In genomic region chr8:78568196-78568595, GRCm38 (mm10) we compare ENCODE assay signal across 22 mouse cellular contexts. TPM values are rescaled to one million over a fixed set of nuclear protein-coding genes. Genes with fewer than 3 reads are reported as not detected.
DNase-seq lines count a peak whose midpoint lies in the region; ATAC-seq and TF ChIP-seq lines count a peak whose summit lies in the region.
"Had no signal": no experiment of that assay in that cellular context is flagged by ENCODE, and none has a peak within 500 bp of the region (broad histone marks: within the 10 kb centered on the region; RNA-seq: fewer than 3 reads in every experiment).

No protein-coding gene starts in this region.

- H3K27me3 ChIP-seq in stomach, postnatal 0 days (ENCODE audit: control insufficient read depth, insufficient read depth, low read length) = no peaks in the 10 kb centered on the region
- H3K27me3 ChIP-seq in intestine, postnatal 0 days (replicated peaks; ENCODE audit: control insufficient read depth, insufficient read depth, low read length) = no peaks in the 10 kb centered on the region
- H3K27me3 ChIP-seq: forebrain, embryonic 13.5 days; hindbrain, embryonic 12.5 days; Patski had no signal

- H3K4me2 ChIP-seq in stomach, postnatal 0 days (replicated peaks; ENCODE audit: low read depth) = no peak overlapping the region
- no peak overlapping the region for H3K4me2 ChIP-seq in intestine, postnatal 0 days (replicated peaks; ENCODE audit: low read depth)
- H3K4me2 ChIP-seq: forebrain, embryonic 13.5 days; hindbrain, embryonic 12.5 days had no signal

- H3K9ac ChIP-seq in stomach, postnatal 0 days (ENCODE audit: low read length) = no peak overlapping the region
- H3K9ac ChIP-seq in intestine, postnatal 0 days (ENCODE audit: low read depth, low read length) = no peak overlapping the region
- H3K9ac ChIP-seq: forebrain, embryonic 13.5 days; forebrain, postnatal 0 days; hindbrain, embryonic 12.5 days had no signal

- H3K4me3 ChIP-seq in stomach, postnatal 0 days (ENCODE audit: low read depth, low read length) = no peak overlapping the region
- H3K4me3 ChIP-seq in intestine, postnatal 0 days (ENCODE audit: low read depth, low read length) = no peak overlapping the region
- H3K4me3 ChIP-seq: embryonic facial prominence, embryonic 10.5 days; forebrain, embryonic 13.5 days; heart, embryonic 10.5 days; hindbrain, embryonic 12.5 days had no signal

- DNase-seq in gastrocnemius, adult 18-20 months (ENCODE audit: low spot score) = peak; percentile 66
- DNase-seq in gastrocnemius, postnatal 36 days = no peak
- DNase-seq in 416B (ENCODE audit: low read depth) = peak; percentile 41
- peak; percentile 32 for DNase-seq in gastrocnemius, postnatal 14 days
- peak; percentile 80 for DNase-seq in skeletal muscle tissue, adult 2 months (ENCODE audit: low read depth, low spot score)
- no peak for DNase-seq in stomach, postnatal 0 days (ENCODE audit: low spot score)
- DNase-seq: adrenal gland, postnatal 14 days; cerebellum, adult 11-12 months; cerebellum, adult 9-10 months; cerebellum, postnatal 25 days; forebrain, postnatal 0 days; heart, postnatal 10 days; heart, postnatal 4 days; kidney, adult 18-20 months had no signal

- no peak for TF ChIP-seq CTCF in stomach, postnatal 0 days (IDR thresholded peaks at IDR 0.05; ENCODE audit: low read depth)
- no peak for TF ChIP-seq CTCF in intestine, postnatal 0 days (IDR thresholded peaks at IDR 0.05; ENCODE audit: low read depth)

- 0 out of 2 replicates have a peak, but pooled peaks cover 2% of the 10 kb centered on the region for H3K36me3 ChIP-seq in stomach, postnatal 0 days (ENCODE audit: control insufficient read depth, insufficient read depth, low read length)
- H3K36me3 ChIP-seq in intestine, postnatal 0 days (ENCODE audit: control insufficient read depth, insufficient read depth) = peaks cover 4% of the 10 kb centered on the region; the same call in 1 of the 2 replicates
- H3K36me3 ChIP-seq: hindbrain, embryonic 12.5 days had no signal

- H3K27ac ChIP-seq in stomach, postnatal 0 days (replicated peaks) = no peak overlapping the region
- no peak overlapping the region for H3K27ac ChIP-seq in intestine, postnatal 0 days (ENCODE audit: low read depth, low read length)
- H3K27ac ChIP-seq: embryonic facial prominence, embryonic 10.5 days; forebrain, embryonic 13.5 days; heart, embryonic 10.5 days; hindbrain, embryonic 12.5 days had no signal

- no peaks in the 10 kb centered on the region for H3K9me3 ChIP-seq in stomach, postnatal 0 days (ENCODE audit: control insufficient read depth, low read length)
- H3K9me3 ChIP-seq in intestine, postnatal 0 days (ENCODE audit: control insufficient read depth) = no peaks in the 10 kb centered on the region
- H3K9me3 ChIP-seq: embryonic facial prominence, embryonic 10.5 days; forebrain, embryonic 13.5 days; heart, embryonic 10.5 days; hindbrain, embryonic 12.5 days had no signal

- intact Hi-C loops in gastrocnemius, postnatal 36 days (cut with DNase I) = no loop called here
- intact Hi-C loops in gastrocnemius, postnatal 14 days (cut with DNase I; ENCODE audit: low total_unique reads) = no loop called here

- WGBS in stomach, postnatal 0 days = 80% methylated on average over 8 of the region's 8 CpGs
- WGBS in intestine, postnatal 0 days = 84% methylated on average over 8 of the region's 8 CpGs

- TF ChIP-seq EP300 in stomach, postnatal 0 days (optimal IDR thresholded peaks at IDR 0.05) = no peak

- no peaks in the 10 kb centered on the region for H3K4me1 ChIP-seq in stomach, postnatal 0 days (replicated peaks; ENCODE audit: control insufficient read depth, insufficient read depth)
- no peaks in the 10 kb centered on the region for H3K4me1 ChIP-seq in intestine, postnatal 0 days (replicated peaks; ENCODE audit: control insufficient read depth, insufficient read depth, low read length)

- no peak for ATAC-seq in stomach, postnatal 0 days (ENCODE audit: low FRiP score, low TSS enrichment)
- no peak for ATAC-seq in intestine, postnatal 0 days
- ATAC-seq: activated CD4-positive, CD25-positive, alpha-beta regulatory T cell, adult 4 months; forebrain, embryonic 13.5 days; forebrain, postnatal 0 days; hindbrain, embryonic 16.5 days; Patski had no signal

RNA-seq across cellular contexts. Expression of gene Slc10a7, which starts 59.0 kb away (rescaled TPM):
- total RNA-seq in gastrocnemius, adult 18-20 months (2021) = 1 to 10 TPM; 5.2 to 5.8 TPM
- 1 to 10 TPM; 3.3 to 4.5 TPM for total RNA-seq in gastrocnemius, postnatal 36 days (2021)
- total RNA-seq in gastrocnemius, postnatal 14 days (2021) = 1 to 10 TPM; 5.3 to 6.3 TPM
- polyA plus RNA-seq in stomach, postnatal 0 days (2015; fragmentation: Nextera tagmentation; extraction: Ambion mirVana) = 11.3 and 11.4 TPM in 2 replicates
- 7.4 and 7.5 TPM in 2 replicates for polyA plus RNA-seq in intestine, postnatal 0 days (2015; fragmentation: Nextera tagmentation; extraction: Ambion mirVana)

RNA-seq across cellular contexts. Expression of gene Rbmxl1, which starts 59.5 kb away (rescaled TPM):
- total RNA-seq in gastrocnemius, adult 18-20 months (2021) = 10 to 100 TPM; 11.1 to 12.0 TPM
- 10 to 100 TPM in 1 of 2 experiments, 1 to 10 TPM in 1; 9.3 to 11.5 TPM for total RNA-seq in gastrocnemius, postnatal 36 days (2021)
- total RNA-seq in gastrocnemius, postnatal 14 days (2021) = 10 to 100 TPM; 13.5 to 16.5 TPM
- 76.1 and 78.6 TPM in 2 replicates for polyA plus RNA-seq in stomach, postnatal 0 days (2015; fragmentation: Nextera tagmentation; extraction: Ambion mirVana)
- 57.9 and 59.1 TPM in 2 replicates for polyA plus RNA-seq in intestine, postnatal 0 days (2015; fragmentation: Nextera tagmentation; extraction: Ambion mirVana)

Comparison
In these comparisons a context has a peak if more than half of its experiments do, and no peak if none do; other contexts are left out.
1. DNase-seq: peak in gastrocnemius, adult 18-20 months (single experiment), 416B (single experiment), gastrocnemius, postnatal 14 days (single experiment) and skeletal muscle tissue, adult 2 months (single experiment); none in gastrocnemius, postnatal 36 days (0 of 2) and stomach, postnatal 0 days (single experiment).